Mouse (Mus musculus): ENCODE measurements around the gene Ghitm. TPM values are rescaled to one million over a fixed set of nuclear protein-coding genes. Genes with fewer than 3 reads are reported as not detected.

The Ghitm gene
- polyA plus RNA-seq, 1 experiment from 2014 or later = 332 TPM

GRCm38 (mm10) chr14:37083755-37084154, 51.3 kb downstream of the Ghitm start:
- H3K4me3 ChIP-seq (ENCODE audit: low read length) = no peak overlapping the region
- no peaks in the 10 kb centered on the region for H3K9me3 ChIP-seq (ENCODE audit: control insufficient read depth, low read length)
- no peak overlapping the region for H3K4me2 ChIP-seq (ENCODE audit: low read depth, low read length)
- no peaks in the 10 kb centered on the region for H3K36me3 ChIP-seq (ENCODE audit: control insufficient read depth, insufficient read depth, low read length)
- H3K4me1 ChIP-seq (ENCODE audit: control insufficient read depth, insufficient read depth, low read length) = no peaks in the 10 kb centered on the region
- ATAC-seq = no peak
- no peak overlapping the region for H3K9ac ChIP-seq (ENCODE audit: low read depth, low read length)
- no peaks in the 10 kb centered on the region for H3K27me3 ChIP-seq (replicated peaks; ENCODE audit: control insufficient read depth, insufficient read depth, low read length)
- H3K27ac ChIP-seq (ENCODE audit: low read length) = no peak overlapping the region
- WGBS = 35% methylated on average over 4 of the region's 4 CpGs

- H3K27me3 ChIP-seq (replicated peaks; ENCODE audit: control insufficient read depth, insufficient read depth, low read length) = no peaks in the 10 kb centered on the region
- H3K27ac ChIP-seq (ENCODE audit: low read length) = no peak overlapping the region
- no peak for ATAC-seq
- WGBS = 78% methylated on average over 1 of the region's 1 CpGs
- no peaks in the 10 kb centered on the region for H3K4me1 ChIP-seq (ENCODE audit: control insufficient read depth, insufficient read depth, low read length)
- H3K4me2 ChIP-seq (ENCODE audit: low read depth, low read length) = no peak overlapping the region
- no peaks in the 10 kb centered on the region for H3K36me3 ChIP-seq (ENCODE audit: control insufficient read depth, insufficient read depth, low read length)
- H3K9ac ChIP-seq (ENCODE audit: low read depth, low read length) = no peak overlapping the region
- H3K9me3 ChIP-seq (ENCODE audit: control insufficient read depth, low read length) = no peaks in the 10 kb centered on the region
- no peak overlapping the region for H3K4me3 ChIP-seq (ENCODE audit: low read length)
Measured at GRCm38 (mm10) chr14:37080724-37081123, 54.3 kb downstream of the Ghitm start.

Other genes with a start within 250 kb of the Ghitm start
- 30.1 and 33.5 TPM in 2 replicates for gene Ccser2, start 166.5 kb downstream of the Ghitm start, polyA plus RNA-seq (2015; fragmentation: Nextera tagmentation; extraction: Ambion mirVana)
- gene Rgr, start 86.3 kb downstream of the Ghitm start, polyA plus RNA-seq (2015; fragmentation: Nextera tagmentation; extraction: Ambion mirVana) = not detected in 2 replicates
- gene Lrit1, start 80.4 kb downstream of the Ghitm start, polyA plus RNA-seq (2015; fragmentation: Nextera tagmentation; extraction: Ambion mirVana) = not detected in 2 replicates
- not detected in 2 replicates for gene Lrit2, start 67.3 kb downstream of the Ghitm start, polyA plus RNA-seq (2015; fragmentation: Nextera tagmentation; extraction: Ambion mirVana)
- 0.22 and 0.39 TPM in 2 replicates for gene Cdhr1, start 36.9 kb downstream of the Ghitm start, polyA plus RNA-seq (2015; fragmentation: Nextera tagmentation; extraction: Ambion mirVana)
- 77.3 and 81.4 TPM in 2 replicates for gene 2610528A11Rik, start 21.2 kb downstream of the Ghitm start, polyA plus RNA-seq (2015; fragmentation: Nextera tagmentation; extraction: Ambion mirVana)